Mouse (Mus musculus) heart, postnatal 0 days (tissue): ENCODE measurements at regions not wholly inside any gene's neighbourhood (a gene's known extent, or its start where the extent isn't known, plus 50 kb on each side); places are given as distances from the start of the nearest gene placed in this dataset.

Experiments
- CTCF ChIP-seq: IDR thresholded peaks from 2 replicates; pipeline ENCODE4 v1.5.1; 2016; ENCODE audit warnings: antibody characterized with exemption, control low read depth, low read depth
- EP300 ChIP-seq: IDR thresholded peaks from 2 replicates; pipeline ENCODE4 v1.6.1; 2016; ENCODE audit warnings: antibody characterized with exemption, low read depth

GRCm38 (mm10) chr7:129978576-129978975 is 386.9 kb downstream of the Wdr11 start:
- no peak for TF ChIP-seq CTCF
- TF ChIP-seq EP300, result no peak
